Mouse (Mus musculus) heart, embryonic 12.5 days (tissue): ENCODE measurements around the gene Klrc3. TPM values are rescaled to one million over a fixed set of nuclear protein-coding genes. Genes with fewer than 3 reads are reported as not detected.
"Not testable (repeated sequence)": the region's sequence is repeated elsewhere in the genome, so short reads cannot be mapped to it uniquely, and the experiment has no call there.

Experiments used
- ATAC-seq: fragments of 200-750 bp; cut with Nextera tagmentation; 2 replicates; pipeline ENCODE4 v1.8.0; 2017; ENCODE audit warnings: moderate TSS enrichment, moderate library complexity; ENCODE audit not compliant: insufficient number of reproducible peaks, low FRiP score
- H3K27ac ChIP-seq: fragments of 300-500 bp; sonication (generic); 2 replicates; pipeline ENCODE4 v1.5.1; 2016; ENCODE audit warnings: mild to moderate bottlenecking, moderate library complexity; ENCODE audit not compliant: poor library complexity, severe bottlenecking
- H3K27me3 ChIP-seq: fragments of 300-500 bp; sonication (generic); replicated peaks from 2 replicates; pipeline ENCODE4 v1.6.1; 2016; ENCODE audit warnings: mild to moderate bottlenecking, moderate library complexity
- H3K36me3 ChIP-seq: fragments of 300-500 bp; sonication (generic); 2 replicates; pipeline ENCODE4 v1.6.1; 2016; ENCODE audit warnings: mild to moderate bottlenecking, moderate library complexity
- H3K4me1 ChIP-seq: fragments of 300-500 bp; sonication (generic); replicated peaks from 2 replicates; pipeline ENCODE4 v1.6.1; 2016; ENCODE audit warnings: mild to moderate bottlenecking
- H3K4me2 ChIP-seq: fragments of 300-500 bp; sonication (generic); 2 replicates; pipeline ENCODE4 v1.6.1; 2016; ENCODE audit warnings: mild to moderate bottlenecking, moderate library complexity
- H3K4me3 ChIP-seq: fragments of 300-500 bp; sonication (generic); 2 replicates; pipeline ENCODE4 v1.5.1; 2016; ENCODE audit warnings: mild to moderate bottlenecking
- H3K9ac ChIP-seq: fragments of 300-500 bp; sonication (generic); 2 replicates; pipeline ENCODE4 v1.6.1; 2016; ENCODE audit warnings: mild to moderate bottlenecking, moderate library complexity
- H3K9me3 ChIP-seq: fragments of 300-500 bp; sonication (generic); replicated peaks from 2 replicates; pipeline ENCODE4 v1.6.1; 2016; ENCODE audit warnings: mild to moderate bottlenecking, moderate library complexity
- WGBS: fragments of 180-500 bp; shearing (Covaris S2); methylation state at CpG from one replicate; pipeline ENCODE4 v1.1.7; 2016; 5-methylcytosine and 5-hydroxymethylcytosine counted together
- polyA plus RNA-seq: library from polyadenylated mRNA; unstranded; fragments of >200 nt; fragmentation: Nextera tagmentation; extraction: Ambion mirVana; gene quantifications from 2 replicates; pipeline ENCODE4 v1.2.1, GENCODE M21; 2016

The Klrc3 gene
- not detected in 2 replicates for polyA plus RNA-seq

DNA sequence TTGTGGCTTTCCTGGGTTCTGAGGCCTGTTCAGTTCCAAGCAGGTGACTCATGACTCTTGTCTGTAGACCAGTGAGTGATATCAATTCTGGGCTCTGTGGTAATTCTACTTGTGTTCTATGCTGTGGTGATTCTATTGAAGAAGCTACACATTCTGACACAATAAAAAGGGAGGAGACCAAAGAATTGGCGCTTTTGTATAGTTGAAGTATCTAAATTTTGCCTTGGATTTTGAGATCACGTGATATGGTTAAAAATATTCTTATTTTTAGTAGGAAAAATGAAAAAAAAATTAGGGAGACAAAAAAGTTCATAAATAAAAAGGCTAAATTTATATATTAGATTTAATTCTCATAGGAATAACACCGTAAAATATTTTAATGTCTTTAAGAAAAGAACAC is at the start of gene Klrc3:
Gene Klrc3 (minus strand): TSS at position 101 of the 400 bp plus-strand sequence.
- not testable (repeated sequence) for H3K9ac ChIP-seq, H3K4me2 ChIP-seq, H3K9me3 ChIP-seq, H3K36me3 ChIP-seq, ATAC-seq, H3K27me3 ChIP-seq, H3K27ac ChIP-seq, H3K4me3 ChIP-seq, H3K4me1 ChIP-seq
- WGBS, result 74% methylated on average over 3 of the region's 3 CpGs

- H3K27ac ChIP-seq, H3K4me3 ChIP-seq, H3K4me1 ChIP-seq, ATAC-seq, H3K27me3 ChIP-seq, H3K36me3 ChIP-seq, H3K9ac ChIP-seq, H3K4me2 ChIP-seq, H3K9me3 ChIP-seq: not testable (repeated sequence)
- WGBS, result 50% methylated on average over 10 of the region's 10 CpGs
Observed at GRCm38 (mm10) chr6:129691436-129691835, 48.3 kb upstream of the Klrc3 start.

- Histone ChIP-seq H3K4me1 (no peaks in the 10 kb centered on the region), H3K4me3 (no peak overlapping the region), H3K36me3 (no peaks in the 10 kb centered on the region), H3K9me3 (no peaks in the 10 kb centered on the region), H3K27me3 (no peaks in the 10 kb centered on the region), H3K9ac (no peak overlapping the region), H3K27ac (no peak overlapping the region), H3K4me2 (no peak overlapping the region)
- 57% methylated on average over 1 of the region's 1 CpGs for WGBS
- no peak for ATAC-seq
Observed at GRCm38 (mm10) chr6:129680379-129680778, 37.2 kb upstream of the Klrc3 start.

DNA sequence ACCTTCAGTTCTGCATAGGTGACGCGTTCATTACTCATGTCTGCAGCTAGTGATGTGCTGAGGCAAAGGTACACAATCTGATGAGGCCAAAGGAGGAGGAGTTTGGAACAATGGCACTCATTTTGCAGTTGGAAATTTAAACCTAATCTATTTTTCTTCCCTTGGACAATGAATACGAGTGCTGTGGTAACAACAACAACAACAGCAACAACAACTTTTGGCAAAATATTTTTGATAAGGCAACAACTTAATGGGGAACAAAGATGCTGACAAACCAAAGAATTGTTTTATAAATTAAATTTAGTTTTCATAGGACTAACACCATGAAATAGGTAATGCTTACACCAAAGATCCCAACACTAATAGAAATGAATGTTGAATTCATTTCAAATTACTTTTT is 35.7 kb upstream of the Klrc3 start, which contains the start of gene Klrc1:
Gene Klrc1 (minus strand): TSS at position 101 of the 400 bp plus-strand sequence.
- H3K4me2 ChIP-seq, result no peak within 1 kb of the TSS
- no peak within 1 kb of the TSS for H3K9ac ChIP-seq
- H3K4me1 ChIP-seq, result no peaks in the 10 kb centered on the region
- no peaks in the 10 kb centered on the region for H3K27me3 ChIP-seq
- WGBS, result 64% methylated on average over 3 of the region's 3 CpGs
- H3K4me3 ChIP-seq, result no peak within 1 kb of the TSS
- ATAC-seq, result no peak
- no peak within 1 kb of the TSS for H3K27ac ChIP-seq
- no peaks in the 10 kb centered on the region for H3K9me3 ChIP-seq
- H3K36me3 ChIP-seq, result no peaks in the 10 kb centered on the region

DNA sequence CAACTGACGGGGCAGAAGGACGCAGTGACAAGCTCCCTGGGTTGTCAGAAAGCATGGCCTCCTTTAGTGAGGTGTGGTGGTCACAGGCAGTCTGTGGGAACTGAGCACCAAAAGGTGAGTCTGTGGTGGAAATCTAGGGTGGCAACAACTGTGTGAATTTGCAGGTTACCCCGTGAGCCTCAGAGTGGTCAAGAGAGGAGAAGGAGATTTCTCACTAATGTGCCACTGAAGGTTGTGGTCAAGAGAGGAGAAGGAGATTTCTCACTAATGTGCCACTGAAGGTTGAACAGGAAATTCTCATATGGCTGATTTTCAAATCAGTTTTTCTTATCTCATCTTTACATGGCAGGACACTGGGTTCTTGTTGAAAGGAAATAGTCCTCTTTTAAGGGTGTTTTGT is 18.2 kb upstream of the Klrc3 start:
- H3K4me3 ChIP-seq, H3K36me3 ChIP-seq, H3K27ac ChIP-seq, ATAC-seq, H3K9ac ChIP-seq, H3K27me3 ChIP-seq, H3K4me2 ChIP-seq, H3K9me3 ChIP-seq, H3K4me1 ChIP-seq: not testable (repeated sequence)
- WGBS, result no CpG with 5 or more reads among the region's 3 CpGs

DNA sequence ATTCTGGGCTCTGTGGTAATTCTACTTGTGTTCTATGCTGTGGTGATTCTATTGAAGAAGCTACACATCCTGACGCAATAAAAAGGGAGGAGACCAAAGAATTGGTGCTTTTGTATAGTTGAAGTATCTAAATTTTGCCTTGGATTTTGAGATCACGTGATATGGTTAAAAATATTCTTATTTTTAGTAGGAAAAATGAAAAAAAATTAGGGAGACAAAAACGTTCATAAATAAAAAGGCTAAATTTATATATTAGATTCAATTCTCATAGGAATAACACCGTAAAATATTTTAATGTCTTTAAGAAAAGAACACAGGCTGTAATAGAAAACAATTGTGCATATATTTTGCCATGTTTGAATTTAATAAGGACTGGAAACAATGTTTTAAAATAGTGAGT is 17.5 kb upstream of the Klrc3 start, which contains the start of gene Klrc2:
Gene Klrc2 (minus strand): TSS at position 101 of the 400 bp plus-strand sequence.
- WGBS, result 65% methylated on average over 4 of the region's 4 CpGs
- H3K27ac ChIP-seq, H3K9me3 ChIP-seq, H3K4me3 ChIP-seq, H3K4me1 ChIP-seq, H3K9ac ChIP-seq, H3K4me2 ChIP-seq, H3K27me3 ChIP-seq, ATAC-seq, H3K36me3 ChIP-seq: not testable (repeated sequence)

DNA sequence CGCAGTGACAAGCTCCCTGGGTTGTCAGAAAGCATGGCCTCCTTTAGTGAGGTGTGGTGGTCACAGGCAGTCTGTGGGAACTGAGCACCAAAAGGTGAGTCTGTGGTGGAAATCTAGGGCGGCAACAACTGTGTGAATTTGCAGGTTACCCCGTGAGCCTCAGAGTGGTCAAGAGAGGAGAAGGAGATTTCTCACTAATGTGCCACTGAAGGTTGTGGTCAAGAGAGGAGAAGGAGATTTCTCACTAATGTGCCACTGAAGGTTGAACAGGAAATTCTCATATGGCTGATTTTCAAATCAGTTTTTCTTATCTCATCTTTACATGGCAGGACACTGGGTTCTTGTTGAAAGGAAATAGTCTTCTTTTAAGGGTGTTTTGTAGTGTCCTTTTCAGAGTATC is 917 bp upstream of the Klrc3 start:
- H3K9me3 ChIP-seq, H3K36me3 ChIP-seq, H3K27ac ChIP-seq, H3K4me3 ChIP-seq, ATAC-seq, H3K9ac ChIP-seq, H3K4me2 ChIP-seq, H3K27me3 ChIP-seq, H3K4me1 ChIP-seq: not testable (repeated sequence)
- WGBS, result 17% methylated on average over 1 of the region's 3 CpGs

DNA sequence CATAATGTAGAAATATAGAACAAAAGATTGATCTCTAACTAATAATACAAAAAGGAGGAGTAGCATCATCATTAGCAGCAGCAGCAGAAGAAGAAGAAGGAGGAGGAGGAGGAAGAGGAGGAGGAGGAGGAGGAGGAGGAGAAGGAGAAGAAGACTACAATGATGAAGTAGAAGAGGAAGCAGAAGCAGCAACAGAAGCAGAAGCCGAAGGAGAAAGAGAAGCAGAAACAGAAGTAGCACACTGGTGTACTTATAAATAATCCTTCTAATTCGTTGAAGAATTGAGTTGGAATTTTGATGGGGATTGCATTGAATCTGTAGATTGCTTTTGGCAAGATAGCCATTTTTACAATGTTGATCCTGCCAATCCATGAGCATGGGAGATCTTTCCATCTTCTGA is 12.1 kb downstream of the Klrc3 start:
- WGBS, result 70% methylated on average over 2 of the region's 2 CpGs
- H3K27me3 ChIP-seq, H3K9ac ChIP-seq, ATAC-seq, H3K36me3 ChIP-seq, H3K4me2 ChIP-seq, H3K4me1 ChIP-seq, H3K4me3 ChIP-seq, H3K27ac ChIP-seq, H3K9me3 ChIP-seq: not testable (repeated sequence)

GRCm38 (mm10) chr6:129623735-129624134 is 19.4 kb downstream of the Klrc3 start, which contains the start of gene Klrk1:
Gene Klrk1, minus strand, starts transcription at chr6:129623864.
- H3K9me3 ChIP-seq, result no peaks in the 10 kb centered on the region

DNA sequence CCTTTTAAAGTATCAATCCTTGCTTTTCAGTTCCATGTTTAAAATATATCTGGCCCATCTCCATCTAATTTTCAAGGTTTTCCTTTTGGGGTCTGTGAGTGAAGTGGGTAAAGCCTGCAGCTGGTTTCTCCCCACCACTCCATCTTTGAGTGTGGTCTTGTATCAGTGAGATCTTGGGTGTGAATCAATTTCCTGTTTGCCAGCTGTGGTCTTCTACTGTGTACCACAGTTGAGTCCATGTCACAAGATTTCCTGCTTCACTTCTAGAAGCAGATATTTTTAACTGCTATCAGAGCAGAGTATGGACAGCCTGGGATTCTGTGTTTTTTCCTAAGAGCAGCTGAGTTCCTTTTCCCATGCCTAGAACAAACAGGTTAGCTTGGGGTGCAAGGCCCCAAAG is 34.8 kb downstream of the Klrc3 start:
- no peaks in the 10 kb centered on the region for H3K4me1 ChIP-seq
- H3K27me3 ChIP-seq, result no peaks in the 10 kb centered on the region
- H3K4me2 ChIP-seq, result no peak overlapping the region
- no peak for ATAC-seq
- H3K4me3 ChIP-seq, result no peak overlapping the region
- no peak overlapping the region for H3K9ac ChIP-seq
- H3K36me3 ChIP-seq, result no peaks in the 10 kb centered on the region
- H3K9me3 ChIP-seq, result no peaks in the 10 kb centered on the region
- H3K27ac ChIP-seq, result no peak overlapping the region

More at GRCm38 (mm10) chr6:129623735-129624134, 19.4 kb downstream of the Klrc3 start, which contains the start of gene Klrk1:
- H3K9ac ChIP-seq, result no peak within 1 kb of the TSS
- 73% methylated on average over 4 of the region's 4 CpGs for WGBS
- H3K27ac ChIP-seq, result no peak within 1 kb of the TSS
- no peaks in the 10 kb centered on the region for H3K36me3 ChIP-seq
- H3K4me2 ChIP-seq, result no peak within 1 kb of the TSS
- H3K4me1 ChIP-seq, result no peaks in the 10 kb centered on the region
- no peak for ATAC-seq
- H3K4me3 ChIP-seq, result no peak within 1 kb of the TSS
- H3K27me3 ChIP-seq, result no peaks in the 10 kb centered on the region

GRCm38 (mm10) chr6:129591508-129591907 is 51.6 kb downstream of the Klrc3 start, which contains the start of gene Klrd1:
Gene Klrd1, plus strand, starts transcription at chr6:129591782.
- Histone ChIP-seq H3K27ac (no peak within 1 kb of the TSS), H3K4me2 (no peak within 1 kb of the TSS), H3K4me3 (no peak within 1 kb of the TSS), H3K9me3 (no peaks in the 10 kb centered on the region), H3K4me1 (no peaks in the 10 kb centered on the region), H3K27me3 (no peaks in the 10 kb centered on the region), H3K36me3 (no peaks in the 10 kb centered on the region), H3K9ac (no peak within 1 kb of the TSS)
- 74% methylated on average over 3 of the region's 3 CpGs for WGBS
- ATAC-seq, result no peak
